Mouse (Mus musculus) layer of hippocampus, adult 18-20 months (tissue): Measurements from ENCODE around the gene Chst14. TPM values are rescaled to one million over a fixed set of nuclear protein-coding genes. Genes with fewer than 3 reads are reported as not detected.

ENCODE experiments used
- DNase-seq, 2 experiments: peaks; one replicate each; pipeline ENCODE4 v3.0.0; 2022; ENCODE audit warnings: low spot score in 2 of 2
- total RNA-seq, 2 experiments: library from RNA; stranded (reverse); gene quantifications; 2 replicates each; pipeline ENCODE4 v1.2.3; 2021

Chst14 gene
- total RNA-seq, 2 experiments from 2014 or later: 3.2 to 3.3 TPM

GRCm38 (mm10) chr2:118963007-118963675 lies 36.8 kb downstream of the Chst14 start:
- no peak for DNase-seq

- no peak for DNase-seq
Observed at GRCm38 (mm10) chr2:118963676-118964012, 37.3 kb downstream of the Chst14 start.

- no peak for DNase-seq
Observed at GRCm38 (mm10) chr2:118969585-118970147, 43.4 kb downstream of the Chst14 start.

GRCm38 (mm10) chr2:118972048-118972447 lies 45.8 kb downstream of the Chst14 start:
- DNase-seq: no peak

- DNase-seq: peak; percentile 76 to 90
Observed at GRCm38 (mm10) chr2:118972687-118973376, 46.5 kb downstream of the Chst14 start.

GRCm38 (mm10) chr2:118975855-118976254 lies 49.6 kb downstream of the Chst14 start:
- peak in 1 of 2 experiments; percentile 52 for DNase-seq

- DNase-seq: peak; percentile 74 to 88
Observed at GRCm38 (mm10) chr2:118976282-118976929, 50.1 kb downstream of the Chst14 start.

- DNase-seq: no peak
Observed at GRCm38 (mm10) chr2:118976941-118977340, 50.6 kb downstream of the Chst14 start.

GRCm38 (mm10) chr2:118978064-118978463 lies 51.8 kb downstream of the Chst14 start:
- DNase-seq: no peak

Other genes with a start within 250 kb of the Chst14 start
- 10 to 100 TPM; 18.1 to 18.6 TPM for gene Ankrd63, start 222.5 kb upstream of the Chst14 start, total RNA-seq
- gene Plcb2, start 198.1 kb upstream of the Chst14 start, total RNA-seq: 1 to 10 TPM; 2.2 to 2.5 TPM
- 10 to 100 TPM; 71.4 to 77.5 TPM for gene Inafm2, start 180.7 kb upstream of the Chst14 start, total RNA-seq
- 1 to 10 TPM; 6.5 to 6.7 TPM for gene Ccdc9b, start 163.8 kb upstream of the Chst14 start, total RNA-seq
- not detected for gene Phgr1, start 153.7 kb upstream of the Chst14 start, total RNA-seq
- gene Disp2, start 146.8 kb upstream of the Chst14 start, total RNA-seq: 100 to 1,000 TPM; 261 to 266 TPM
- gene Knstrn, start 112.5 kb upstream of the Chst14 start, total RNA-seq: 1 to 10 TPM; 1.1 TPM
- gene Ivd, start 64.5 kb upstream of the Chst14 start, total RNA-seq: 100 to 1,000 TPM in 1 of 2 experiments, 10 to 100 TPM in 1; 94.5 to 101 TPM
- 10 to 100 TPM; 65.2 to 68.1 TPM for gene Bahd1, start 26.1 kb upstream of the Chst14 start, total RNA-seq
- 10 to 100 TPM; 55.6 to 56.3 TPM for gene Ccdc32, start 102.9 kb downstream of the Chst14 start, total RNA-seq
- 1 to 10 TPM; 7.6 to 9.0 TPM for gene Rpusd2, start 108.3 kb downstream of the Chst14 start, total RNA-seq
- gene Knl1, start 120.6 kb downstream of the Chst14 start, total RNA-seq: under 1 TPM; 0.05 to 0.07 TPM
- 1 to 10 TPM in 1 of 2 experiments, under 1 TPM in 1; 0.46 to 1.2 TPM for gene Rad51, start 186.3 kb downstream of the Chst14 start, total RNA-seq
- 10 to 100 TPM; 54.7 to 55.5 TPM for gene Rmdn3, start 230.5 kb downstream of the Chst14 start, total RNA-seq
- under 1 TPM in 1 of 2 experiments, not detected in 1; 0.74 TPM for gene Gchfr, start 241.3 kb downstream of the Chst14 start, total RNA-seq
- not detected for gene Gm14137, start 248.0 kb downstream of the Chst14 start, total RNA-seq